Mouse (Mus musculus): ENCODE measurements at regions not wholly inside any gene's neighbourhood (a gene's known extent, or its start where the extent isn't known, plus 50 kb on each side); places are given as distances from the start of the nearest gene placed in this dataset.

DNA sequence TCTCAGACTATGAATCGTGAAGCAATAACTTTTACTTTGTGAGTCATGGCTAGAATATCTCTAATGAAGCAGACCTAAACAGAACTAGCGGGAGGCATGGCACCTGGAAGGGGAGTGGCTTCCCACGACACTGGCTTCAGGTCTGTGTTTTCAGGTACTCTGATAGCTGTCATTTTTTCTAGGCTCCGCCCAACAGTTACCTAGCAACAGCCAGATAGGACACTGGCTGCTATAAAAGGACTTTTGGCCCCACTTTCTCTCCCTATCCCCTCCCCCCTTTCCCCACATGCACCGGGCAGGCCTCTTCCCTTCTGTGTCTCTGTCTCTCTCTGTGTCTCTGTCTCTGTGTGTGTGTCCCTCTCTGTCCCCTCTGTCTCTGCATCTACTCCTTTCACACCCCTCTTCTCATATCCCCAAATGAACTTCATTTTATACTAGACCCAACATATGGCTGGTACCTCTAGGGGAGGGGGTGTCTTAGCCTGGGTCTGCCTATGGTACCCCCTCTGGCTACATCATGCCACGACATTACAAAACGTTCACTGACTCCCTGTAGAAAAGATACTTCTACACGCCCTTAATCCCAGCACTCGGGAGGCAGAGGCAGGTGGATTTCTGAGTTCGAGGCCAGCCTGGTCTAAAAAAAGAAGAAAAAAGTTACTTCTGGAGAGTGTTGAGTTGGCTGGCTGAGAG, 132.3 kb downstream of the Pja2 start:
- Histone ChIP-seq H3K27me3 (no peaks in the 10 kb centered on the region), H3K36me3 (no peaks in the 10 kb centered on the region), H3K27ac (no peak overlapping the region), H3K4me1 (0 out of 2 replicates have a peak, but pooled peaks cover 3% of the 10 kb centered on the region), H3K9me3 (no peaks in the 10 kb centered on the region), H3K4me3 (no peak overlapping the region), H3K9ac (no peak overlapping the region), H3K4me2 (replicated peaks) (no peak overlapping the region)
- 88% methylated on average over 10 of the region's 10 CpGs for WGBS
- no peak for ATAC-seq (ENCODE audit: low FRiP score, low read depth)

DNA sequence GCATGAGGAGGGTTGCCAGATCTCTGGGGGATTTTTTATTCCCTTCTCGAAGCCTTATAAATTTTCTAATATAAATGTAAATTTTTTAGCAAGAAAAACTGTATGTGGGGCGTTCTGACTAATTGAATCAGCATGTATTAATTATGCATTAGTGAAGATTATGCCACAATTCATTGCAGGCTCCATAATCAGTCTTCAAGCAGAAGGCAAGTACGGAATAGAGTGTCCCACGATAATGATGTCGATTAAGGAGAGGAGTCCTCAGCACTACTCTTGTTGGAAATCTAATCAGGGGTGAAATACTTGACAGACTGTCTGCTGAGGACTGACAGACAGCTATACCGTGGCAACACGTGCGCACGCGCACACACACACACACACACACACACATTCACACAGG, 135.3 kb downstream of the Pja2 start:
- Histone ChIP-seq H3K9me3 (no peaks in the 10 kb centered on the region), H3K4me1 (no peaks in the 10 kb centered on the region), H3K4me3 (no peak overlapping the region), H3K4me2 (replicated peaks) (no peak overlapping the region), H3K9ac (no peak overlapping the region), H3K36me3 (no peaks in the 10 kb centered on the region), H3K27ac (no peak overlapping the region), H3K27me3 (no peaks in the 10 kb centered on the region)
- ATAC-seq (ENCODE audit: low FRiP score, low read depth) = no peak
- 87% methylated on average over 10 of the region's 10 CpGs for WGBS

- no peak overlapping the region for H3K9ac ChIP-seq
- H3K36me3 ChIP-seq = no peaks in the 10 kb centered on the region
- no peak overlapping the region for H3K4me2 ChIP-seq (replicated peaks)
- no peaks in the 10 kb centered on the region for H3K9me3 ChIP-seq
- WGBS = 89% methylated on average over 6 of the region's 6 CpGs
- no peak for ATAC-seq (ENCODE audit: low FRiP score, low read depth)
- H3K4me3 ChIP-seq = no peak overlapping the region
- H3K4me1 ChIP-seq = no peaks in the 10 kb centered on the region
- H3K27ac ChIP-seq = no peak overlapping the region
- H3K27me3 ChIP-seq = no peaks in the 10 kb centered on the region
Measured at GRCm38 (mm10) chr17:64193055-64193454, 138.7 kb downstream of the Pja2 start.

All from limb, embryonic 13.5 days (tissue).